Mouse (Mus musculus) MEL (cell line): ENCODE data around the gene Tmod1. TPM values are rescaled to one million over a fixed set of nuclear protein-coding genes. Genes with fewer than 3 reads are reported as not detected.
A peak's percentile ranks its signal among the peaks of the same experiment; 100 is the strongest.

Source experiments
- DNase-seq: peaks from one replicate; pipeline ENCODE4 v3.0.0; 2011; ENCODE audit warnings: low read depth, low spot score
- H3K27ac ChIP-seq: 2 replicates; pipeline ENCODE4 v1.5.1; 2012; ENCODE audit warnings: low read depth, mild to moderate bottlenecking, control low read depth, low read length, moderate library complexity; ENCODE audit not compliant: control insufficient read depth
- H3K27me3 ChIP-seq, 2 experiments: fragments of 150-350 bp in 1 of 2; sonication (generic) in 1 of 2; 2 replicates each; pipeline ENCODE4 v1.6.1; 2012; ENCODE audit warnings: low read length in 2 of 2, mild to moderate bottlenecking in 2 of 2, improper control_type of control experiment in 1 of 2, moderate library complexity in 1 of 2; ENCODE audit not compliant: insufficient read depth in 2 of 2, control insufficient read depth in 1 of 2
- H3K36me3 ChIP-seq, 2 experiments: 2 replicates each; pipeline ENCODE4 v1.6.1; 2012 to 2014; ENCODE audit warnings: low read length in 2 of 2, improper control_type of control experiment in 1 of 2, inconsistent platforms in 1 of 2, mild to moderate bottlenecking in 1 of 2; ENCODE audit not compliant: insufficient read depth in 2 of 2, control insufficient read depth in 1 of 2
- H3K4me1 ChIP-seq, 2 experiments: fragments of 150-350 bp in 1 of 2; sonication (generic) in 1 of 2; 2 replicates each; pipeline ENCODE4 v1.6.1; 2012; ENCODE audit warnings: low read length in 2 of 2, improper control_type of control experiment in 1 of 2, mild to moderate bottlenecking in 1 of 2; ENCODE audit not compliant: insufficient read depth in 2 of 2, control insufficient read depth in 1 of 2
- H3K4me3 ChIP-seq, 2 experiments: fragments of 150-350 bp in 1 of 2; sonication (generic) in 1 of 2; 2 replicates each; pipeline ENCODE4 v1.5.1; 2012; ENCODE audit warnings: low read depth in 2 of 2, low read length in 2 of 2, mild to moderate bottlenecking in 2 of 2, moderate library complexity in 2 of 2, control low read depth in 1 of 2, improper control_type of control experiment in 1 of 2; ENCODE audit not compliant: control insufficient read depth in 1 of 2, insufficient read depth in 1 of 2
- H3K79me2 ChIP-seq: 2 replicates; pipeline ENCODE4 v1.6.1; 2012; ENCODE audit warnings: mild to moderate bottlenecking, low read length, moderate library complexity; ENCODE audit not compliant: control insufficient read depth, poor library complexity, insufficient read depth
- H3K9ac ChIP-seq: 2 replicates; pipeline ENCODE4 v1.6.1; 2012; ENCODE audit warnings: low read depth, mild to moderate bottlenecking, control low read depth, low read length, moderate library complexity; ENCODE audit not compliant: control insufficient read depth, poor library complexity, severe bottlenecking
- H3K9me3 ChIP-seq: fragments of 150-350 bp; sonication (generic); replicated peaks from 2 replicates; pipeline ENCODE4 v1.6.1; 2012; ENCODE audit warnings: mild to moderate bottlenecking, low read length, improper control_type of control experiment, moderate library complexity; ENCODE audit not compliant: insufficient read depth
- CHD1 ChIP-seq: IDR thresholded peaks from 2 replicates; pipeline ENCODE4 v1.6.1; 2012; ENCODE audit warnings: low read depth, mild to moderate bottlenecking, inconsistent platforms, low read length, improper control_type of control experiment
- CTCF ChIP-seq, 3 experiments: IDR thresholded peaks in 2 of 3; conservative IDR thresholded peaks in 1 of 3; 2 replicates each; pipeline ENCODE4 v1.5.1; 2011 to 2012; ENCODE audit warnings: low read length in 3 of 3, low read depth in 2 of 3, mild to moderate bottlenecking in 2 of 3, improper control_type of control experiment in 1 of 3, inconsistent platforms in 1 of 3, mixed read lengths in 1 of 3, moderate library complexity in 1 of 3; ENCODE audit not compliant: control insufficient read depth in 1 of 3, insufficient read depth in 1 of 3, poor library complexity in 1 of 3, severe bottlenecking in 1 of 3
- E2F4 ChIP-seq: IDR thresholded peaks from 2 replicates; pipeline ENCODE4 v1.6.1; 2011; ENCODE audit warnings: low read depth, low read length, improper control_type of control experiment, borderline replicate concordance
- EP300 ChIP-seq, 2 experiments: IDR thresholded peaks; 2 replicates each; pipeline ENCODE4 v1.6.1; 2011; ENCODE audit warnings: improper control_type of control experiment in 2 of 2, low read length in 2 of 2, low read depth in 1 of 2, mild to moderate bottlenecking in 1 of 2
- ETS1 ChIP-seq: IDR thresholded peaks from 2 replicates; pipeline ENCODE4 v1.6.1; 2012; ENCODE audit warnings: low read depth, mild to moderate bottlenecking, inconsistent platforms, low read length, improper control_type of control experiment, moderate library complexity
- GABPA ChIP-seq: IDR thresholded peaks from 2 replicates; pipeline ENCODE4 v1.6.1; 2012; ENCODE audit warnings: low read depth, mild to moderate bottlenecking, inconsistent platforms, low read length, improper control_type of control experiment, moderate library complexity
- HCFC1 ChIP-seq: IDR thresholded peaks from 2 replicates; pipeline ENCODE4 v1.6.1; 2012; ENCODE audit warnings: low read depth, mild to moderate bottlenecking, inconsistent platforms, low read length, improper control_type of control experiment, moderate library complexity
- JUND ChIP-seq: IDR thresholded peaks from 2 replicates; pipeline ENCODE4 v1.6.1; 2011; ENCODE audit warnings: low read depth, mild to moderate bottlenecking, improper control_type of control experiment, low read length
- MAFK ChIP-seq: IDR thresholded peaks from 2 replicates; pipeline ENCODE4 v1.6.1; 2011; ENCODE audit warnings: low read depth, mild to moderate bottlenecking, low read length, improper control_type of control experiment, borderline replicate concordance
- MAX ChIP-seq: IDR thresholded peaks from 2 replicates; pipeline ENCODE4 v1.6.1; 2011; ENCODE audit warnings: low read length, improper control_type of control experiment
- MEF2A ChIP-seq: IDR thresholded peaks from 2 replicates; pipeline ENCODE4 v1.6.1; 2014; ENCODE audit warnings: low read depth, mild to moderate bottlenecking, inconsistent platforms, low read length, improper control_type of control experiment; ENCODE audit not compliant: poor library complexity, insufficient replicate concordance, severe bottlenecking; ENCODE audit errors: extremely low read depth
- MXI1 ChIP-seq: IDR thresholded peaks from 2 replicates; pipeline ENCODE4 v1.6.1; 2011; ENCODE audit warnings: mild to moderate bottlenecking, low read depth, low read length, improper control_type of control experiment
- MYC ChIP-seq: IDR thresholded peaks from 2 replicates; pipeline ENCODE4 v1.6.1; 2011; ENCODE audit warnings: low read depth, mild to moderate bottlenecking, low read length, improper control_type of control experiment, moderate library complexity
- NELFE ChIP-seq: IDR thresholded peaks from 2 replicates; pipeline ENCODE4 v1.6.1; 2011; ENCODE audit warnings: low read depth, low read length, improper control_type of control experiment
- NRF1 ChIP-seq: IDR thresholded peaks from 2 replicates; pipeline ENCODE4 v1.6.1; 2014; ENCODE audit warnings: low read depth, mild to moderate bottlenecking, inconsistent platforms, low read length, improper control_type of control experiment, moderate library complexity; ENCODE audit not compliant: poor library complexity, insufficient read depth, severe bottlenecking
- POLR2A ChIP-seq, 2 experiments: IDR thresholded peaks; 2 replicates each; pipeline ENCODE4 v1.6.1; 2011 to 2012; ENCODE audit warnings: low read length in 2 of 2, mild to moderate bottlenecking in 2 of 2, control low read depth in 1 of 2, improper control_type of control experiment in 1 of 2, low read depth in 1 of 2, moderate library complexity in 1 of 2; ENCODE audit not compliant: control insufficient read depth in 1 of 2, insufficient read depth in 1 of 2, poor library complexity in 1 of 2
- POLR2AphosphoS2 ChIP-seq: IDR thresholded peaks from 2 replicates; pipeline ENCODE4 v1.6.1; 2011; ENCODE audit warnings: low read length, improper control_type of control experiment
- POLR2AphosphoS5 ChIP-seq: IDR thresholded peaks from 2 replicates; pipeline ENCODE4 v1.6.1; 2012; ENCODE audit warnings: low read depth, borderline replicate concordance, mild to moderate bottlenecking, inconsistent platforms, low read length, moderate library complexity, mixed read lengths
- RAD21 ChIP-seq: IDR thresholded peaks from 2 replicates; pipeline ENCODE4 v1.6.1; 2011; ENCODE audit warnings: mild to moderate bottlenecking, low read depth, low read length, improper control_type of control experiment
- RCOR1 ChIP-seq: IDR thresholded peaks from 2 replicates; pipeline ENCODE4 v1.6.1; 2012; ENCODE audit warnings: low read depth, mild to moderate bottlenecking, inconsistent platforms, low read length, improper control_type of control experiment
- SIN3A ChIP-seq: IDR thresholded peaks from 2 replicates; pipeline ENCODE4 v1.6.1; 2012; ENCODE audit warnings: low read length, improper control_type of control experiment, inconsistent platforms
- SMC3 ChIP-seq: IDR thresholded peaks from 2 replicates; pipeline ENCODE4 v1.6.1; 2011; ENCODE audit warnings: low read depth, low read length, improper control_type of control experiment
- TBP ChIP-seq: IDR thresholded peaks from 2 replicates; pipeline ENCODE4 v1.8.0; 2011; ENCODE audit warnings: low read depth, low read length, improper control_type of control experiment
- TCF12 ChIP-seq: IDR thresholded peaks from 2 replicates; pipeline ENCODE4 v1.6.1; 2014; ENCODE audit warnings: low read depth, mild to moderate bottlenecking, inconsistent platforms, low read length, improper control_type of control experiment, moderate library complexity
- USF1 ChIP-seq: IDR thresholded peaks from 2 replicates; pipeline ENCODE4 v1.6.1; 2014; ENCODE audit warnings: low read depth, mild to moderate bottlenecking, inconsistent platforms, low read length, improper control_type of control experiment, moderate library complexity
- USF2 ChIP-seq, 2 experiments: IDR thresholded peaks; 2 replicates each; pipeline ENCODE4 v1.6.1; 2011 to 2012; ENCODE audit warnings: improper control_type of control experiment in 2 of 2, low read length in 2 of 2, borderline replicate concordance in 1 of 2, inconsistent platforms in 1 of 2, low read depth in 1 of 2, mild to moderate bottlenecking in 1 of 2; ENCODE audit not compliant: insufficient read depth in 1 of 2
- ZC3H11A ChIP-seq: IDR thresholded peaks from 2 replicates; pipeline ENCODE4 v1.6.1; 2012; ENCODE audit warnings: low read depth, mild to moderate bottlenecking, inconsistent platforms, low read length, improper control_type of control experiment
- ZMIZ1 ChIP-seq: IDR thresholded peaks from 2 replicates; pipeline ENCODE4 v1.6.1; 2012; ENCODE audit warnings: low read depth, mild to moderate bottlenecking, inconsistent platforms, low read length, improper control_type of control experiment, moderate library complexity
- ZNF384 ChIP-seq: IDR thresholded peaks from 2 replicates; pipeline ENCODE4 v1.6.1; 2012; ENCODE audit warnings: low read depth, mild to moderate bottlenecking, inconsistent platforms, low read length, improper control_type of control experiment
- polyA plus RNA-seq, 2 experiments: library from polyadenylated mRNA; stranded (reverse) in 1 of 2; unstranded in 1 of 2; fragments of >175 nt in 1 of 2; fragments of >200 nt in 1 of 2; gene quantifications; 2 replicates each; pipeline versions ENCODE4 v1.2.1 to v1.2.4; 2012; ENCODE audit warnings: low replicate concordance in 2 of 2, low read depth in 1 of 2; ENCODE audit not compliant: insufficient read length in 2 of 2, insufficient read depth in 1 of 2, missing spikeins in 1 of 2
- total RNA-seq: library from RNA; depleted of rRNA; stranded (reverse); fragments of 300-350 nt; gene quantifications from 2 replicates; pipeline ENCODE4 v1.2.3, GENCODE M21; 2012

The Tmod1 gene
- total and polyA plus RNA-seq, 3 experiments, result 2.3 to 8.1 TPM; not detected in 1

GRCm38 (mm10) chr4:46039899-46040298 lies 1.2 kb downstream of the Tmod1 start:
- H3K27me3 ChIP-seq, result no peaks in the 10 kb centered on the region
- H3K79me2 ChIP-seq, result no peaks in the 10 kb centered on the region; the same call in 1 of the 2 replicates
- DNase-seq, result no peak
- no peaks in the 10 kb centered on the region for H3K9me3 ChIP-seq
- TF ChIP-seq E2F4, result no peak
- TF ChIP-seq SMC3, result no peak
- no peak for TF ChIP-seq MEF2A
- no peak for TF ChIP-seq TCF12
- TF ChIP-seq SIN3A, result no peak
- no peak for TF ChIP-seq MYC
- TF ChIP-seq MXI1, result no peak
- TF ChIP-seq ZNF384, result no peak
- TF ChIP-seq POLR2AphosphoS2, result no peak
- TF ChIP-seq RCOR1, result no peak
- no peak for TF ChIP-seq TBP
- no peak for TF ChIP-seq JUND
- no peak for TF ChIP-seq MAFK
- TF ChIP-seq GABPA, result no peak
- no peak for TF ChIP-seq USF1
- TF ChIP-seq CTCF (IDR thresholded peaks at IDR 0.05 in 2 of 3, conservative IDR thresholded peaks at IDR 0.05 in 1 of 3; ENCODE audit: control insufficient read depth in 1 of 3, insufficient read depth in 1 of 3, low read depth in 2 of 3, low read length in 3 of 3, poor library complexity in 1 of 3, severe bottlenecking in 1 of 3), result no peak
- TF ChIP-seq POLR2A (IDR thresholded peaks at IDR 0.05; ENCODE audit: control insufficient read depth in 1 of 2, insufficient read depth in 1 of 2, low read depth in 1 of 2, low read length in 2 of 2, poor library complexity in 1 of 2), result no peak
- TF ChIP-seq, all 39 proteins: peak for 0
- H3K4me3 ChIP-seq, result peak overlapping the region; percentile 45 to 96
- H3K27ac ChIP-seq, result peak overlapping the region; percentile 69
- H3K36me3 ChIP-seq, result peaks cover 0 to 18% of the 10 kb centered on the region in 2 experiments; a peak in 2 of 4 replicates
- H3K4me1 ChIP-seq, result peaks cover 19 to 21% of the 10 kb centered on the region in 2 experiments
- H3K9ac ChIP-seq, result peak overlapping the region; percentile 63

DNA sequence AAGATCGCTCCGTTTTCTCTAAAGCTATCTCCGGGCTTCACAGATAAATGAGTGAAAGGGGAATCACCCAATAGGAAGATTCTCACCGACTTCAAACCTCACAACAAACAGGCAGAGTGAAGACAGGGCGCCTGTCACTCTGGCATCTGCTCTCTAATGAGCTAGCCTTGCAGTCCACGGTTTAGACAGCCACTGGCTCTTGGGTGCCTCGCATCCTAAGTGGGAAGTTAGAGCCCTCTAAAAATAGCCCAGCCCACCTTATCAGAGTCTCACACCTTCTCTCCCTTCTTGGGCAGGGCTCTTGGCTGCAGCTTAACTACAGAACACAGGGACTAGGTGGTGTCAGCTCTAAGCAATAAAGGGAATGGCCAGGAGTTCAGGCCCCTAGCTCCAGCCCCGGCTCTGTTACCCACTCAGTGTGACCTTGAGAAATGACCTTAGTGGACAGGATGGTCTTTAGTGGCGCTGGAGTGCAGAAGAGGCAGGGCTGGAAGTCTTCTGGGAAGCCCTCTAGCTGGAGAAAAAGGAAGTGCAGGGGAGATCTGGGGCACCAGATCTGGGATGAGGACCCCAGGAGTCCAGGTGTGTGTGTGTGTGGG lies 2.0 kb downstream of the Tmod1 start:
- no peaks in the 10 kb centered on the region for H3K27me3 ChIP-seq
- peak overlapping the region; percentile 69 for H3K27ac ChIP-seq
- peak; percentile 97 for DNase-seq
- no peaks in the 10 kb centered on the region for H3K9me3 ChIP-seq
- peak overlapping the region; percentile 45 to 96 for H3K4me3 ChIP-seq
- peaks cover 19 to 21% of the 10 kb centered on the region in 2 experiments for H3K4me1 ChIP-seq
- peak overlapping the region; percentile 63 for H3K9ac ChIP-seq
- H3K79me2 ChIP-seq, result no peaks in the 10 kb centered on the region; the same call in 1 of the 2 replicates
- peaks cover 0 to 18% of the 10 kb centered on the region in 2 experiments; a peak in 2 of 4 replicates for H3K36me3 ChIP-seq
- TF ChIP-seq HCFC1 (no peak), USF1 (no peak), RAD21 (no peak), ZMIZ1 (0 out of 2 replicates have a peak, but pooled peaks have one; percentile 32), NELFE (no peak), MAX (peak; percentile 47; the same call in 1 of the 2 replicates), ETS1 (peak; percentile 93), CHD1 (no peak), SIN3A (peak; percentile 73), POLR2AphosphoS5 (no peak), POLR2A (IDR thresholded peaks at IDR 0.05; ENCODE audit: control insufficient read depth in 1 of 2, insufficient read depth in 1 of 2, low read depth in 1 of 2, low read length in 2 of 2, poor library complexity in 1 of 2) (peak in 1 of 2 experiments; percentile 37; a peak in 1 of 4 replicates), POLR2AphosphoS2 (no peak), NRF1 (no peak), CTCF (IDR thresholded peaks at IDR 0.05 in 2 of 3, conservative IDR thresholded peaks at IDR 0.05 in 1 of 3; ENCODE audit: control insufficient read depth in 1 of 3, insufficient read depth in 1 of 3, low read depth in 2 of 3, low read length in 3 of 3, poor library complexity in 1 of 3, severe bottlenecking in 1 of 3) (peak; percentile 12 to 38 (median 16); a peak in 2 of 6 replicates), EP300 (IDR thresholded peaks at IDR 0.05; ENCODE audit: low read depth in 1 of 2, low read length in 2 of 2) (peak; percentile 90 to 95), JUND (no peak), ZNF384 (no peak), ZC3H11A (no peak), TCF12 (peak; percentile 99), USF2 (IDR thresholded peaks at IDR 0.05; ENCODE audit: borderline replicate concordance in 1 of 2, insufficient read depth in 1 of 2, low read depth in 1 of 2, low read length in 2 of 2) (no peak), RCOR1 (peak; percentile 53)
